Mouse (Mus musculus): ENCODE measurements around the gene Csf2ra.
"Not testable (repeated sequence)": the region's sequence is repeated elsewhere in the genome, so short reads cannot be mapped to it uniquely, and the experiment has no call there.

Csf2ra gene

DNA sequence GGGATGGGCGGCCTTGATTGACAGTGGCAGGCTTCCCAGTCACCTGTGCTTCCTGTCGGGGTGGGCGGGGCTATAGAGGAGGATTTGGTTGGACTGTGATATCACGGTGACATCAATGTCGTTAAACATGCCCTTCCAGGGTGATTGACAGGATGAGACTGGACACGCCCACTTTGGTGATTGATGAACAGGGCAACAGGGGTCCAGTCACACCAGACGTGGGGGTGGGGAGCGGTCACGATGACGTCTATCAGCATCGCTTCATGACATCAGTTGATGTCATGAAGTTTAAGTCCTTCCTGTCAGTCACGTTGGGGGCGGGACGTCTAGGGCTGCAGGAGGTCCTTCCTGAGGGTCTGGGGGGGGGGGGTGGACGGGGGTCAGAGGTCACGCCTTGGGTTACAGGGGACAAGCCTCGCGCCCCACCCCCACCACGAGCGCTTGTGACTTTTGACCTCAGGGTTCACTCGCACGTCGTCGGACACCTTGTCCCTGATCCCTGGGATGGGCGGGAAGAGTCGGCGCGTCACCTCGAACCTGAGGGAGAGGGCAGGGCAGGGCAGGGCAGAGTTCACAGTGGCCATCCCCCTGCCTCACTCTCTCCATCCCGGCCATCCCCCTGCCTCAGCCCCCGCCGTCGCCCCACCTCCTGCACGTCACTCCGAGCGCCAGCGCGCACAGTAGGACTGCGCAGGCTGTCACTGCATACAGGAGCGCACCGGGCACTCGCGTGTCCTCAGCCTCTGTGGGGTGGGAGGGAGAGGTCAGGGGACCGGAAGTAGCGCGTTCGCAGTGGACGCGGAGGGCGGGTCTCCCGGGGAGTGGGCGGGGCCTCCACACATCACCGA, 3.3 kb downstream of the Csf2ra start:
- peak in 1 of 2 experiments; percentile 28 for DNase-seq (ENCODE audit: low spot score in 2 of 2)

DNA sequence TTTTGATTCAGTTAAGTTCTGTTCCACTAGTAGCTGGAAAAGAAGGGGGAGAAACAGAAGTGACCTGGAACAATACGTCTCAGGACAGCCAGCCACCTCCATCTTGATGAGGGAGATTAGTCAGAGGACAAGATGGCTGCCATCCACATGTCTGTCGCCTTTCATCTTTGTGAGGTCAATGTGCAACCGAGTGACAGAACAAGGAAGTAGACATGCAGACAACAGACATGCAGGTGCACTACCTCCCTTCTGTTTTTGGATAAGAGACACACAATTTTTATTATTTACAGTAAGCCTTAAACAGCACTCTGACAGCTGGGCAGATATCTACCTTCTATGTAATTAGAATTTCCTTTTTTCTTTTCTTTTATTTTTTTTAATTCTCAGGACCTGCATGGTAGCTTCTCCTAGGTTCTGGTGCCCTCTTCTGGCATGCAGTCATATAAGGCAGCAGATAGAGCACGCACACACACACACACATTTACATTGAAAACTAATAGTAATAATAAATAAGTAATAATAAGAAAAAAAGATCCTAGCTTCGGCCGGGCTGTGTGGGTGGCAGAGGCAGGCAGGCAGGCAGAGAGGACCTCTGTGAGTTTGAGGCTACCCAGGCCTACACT, 4.4 kb downstream of the Csf2ra start:
- peak in 1 of 2 experiments; percentile 16 for DNase-seq (ENCODE audit: low spot score in 2 of 2)

DNA sequence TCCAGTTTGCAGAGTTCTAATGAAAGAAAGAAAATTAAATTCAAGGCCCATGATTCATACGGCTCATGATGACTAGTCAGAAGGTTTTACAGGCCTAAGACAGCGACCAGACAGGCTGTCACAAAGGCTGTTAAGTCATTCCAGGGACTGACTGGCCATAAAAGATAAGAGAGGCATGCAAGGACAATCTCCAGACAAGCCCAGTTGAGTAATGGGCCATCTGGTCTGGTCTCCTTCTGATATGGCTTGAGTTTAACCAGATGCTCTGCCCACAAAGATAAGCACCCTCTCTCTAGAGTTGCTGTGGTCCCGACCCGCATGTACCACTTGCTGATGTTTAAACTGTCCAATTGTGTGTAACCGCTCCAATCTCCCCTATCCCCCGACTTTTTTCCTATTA, 20.7 kb downstream of the Csf2ra start:
- not testable (repeated sequence) for DNase-seq (ENCODE audit: low spot score in 2 of 2)

DNA sequence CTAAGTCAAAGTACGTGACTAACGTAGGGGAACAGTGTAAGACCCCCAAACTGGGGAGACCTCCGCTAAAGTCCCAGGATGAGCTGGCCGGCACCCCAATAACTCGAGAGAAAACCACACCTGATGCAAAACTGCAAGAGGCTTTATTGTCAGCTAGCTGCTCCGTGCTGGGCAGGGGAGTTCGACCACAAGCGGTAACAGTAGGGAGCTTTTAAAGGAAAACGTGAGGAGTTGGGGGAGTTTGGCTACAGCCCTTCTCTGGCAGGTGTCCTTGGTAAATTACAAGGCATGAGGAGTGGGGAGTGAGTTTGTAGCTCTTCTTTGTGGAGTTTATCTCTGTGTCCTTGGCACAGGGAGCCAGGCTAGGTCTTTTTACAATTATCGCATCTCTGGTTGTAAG, 28.4 kb downstream of the Csf2ra start:
- peak; percentile 50 to 63 for DNase-seq (ENCODE audit: low spot score in 2 of 2)

DNA sequence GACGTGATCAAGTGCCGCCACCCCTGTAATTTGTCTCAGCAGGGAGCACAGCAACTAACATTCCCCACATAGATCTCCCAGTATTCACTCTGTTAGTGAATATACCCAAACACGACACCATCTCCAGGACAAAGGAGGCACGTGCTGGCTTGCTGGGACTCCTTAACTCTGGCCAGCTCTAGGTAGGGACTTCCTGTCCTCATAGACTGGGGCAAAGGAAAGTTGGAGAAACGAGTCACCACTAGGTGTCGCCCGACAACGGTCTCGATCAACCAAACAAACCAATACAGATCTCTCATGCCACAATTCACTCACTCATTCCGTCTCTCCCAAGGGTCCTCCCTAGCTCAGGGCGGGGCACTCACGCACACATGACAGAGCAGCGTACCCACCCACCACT, 28.9 kb downstream of the Csf2ra start:
- DNase-seq (ENCODE audit: low spot score in 2 of 2), result peak; percentile 87 to 93

DNA sequence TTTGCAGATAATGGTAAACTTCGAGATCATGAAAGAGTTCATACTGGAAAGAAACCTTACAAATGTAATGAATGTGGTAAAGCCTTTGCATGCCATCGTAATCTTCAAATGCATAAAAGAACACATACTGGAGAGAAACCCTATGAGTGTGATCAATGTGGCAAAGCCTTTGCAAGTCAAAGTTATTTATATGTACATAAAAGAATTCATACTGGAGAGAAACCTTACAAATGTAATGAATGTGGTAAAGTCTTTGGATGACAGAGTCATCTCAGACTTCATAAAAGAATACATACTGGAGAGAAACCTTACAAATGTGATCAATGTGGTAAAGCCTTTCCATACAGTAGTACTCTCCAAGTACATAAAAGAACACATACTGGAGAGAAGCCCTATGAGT, 44.6 kb downstream of the Csf2ra start, which contains the start of gene Gm6020:
Gm6020 (plus strand) TSS at position 301 of the 400 bp plus-strand sequence.
- not testable (repeated sequence) for DNase-seq (ENCODE audit: low spot score in 2 of 2)

DNA sequence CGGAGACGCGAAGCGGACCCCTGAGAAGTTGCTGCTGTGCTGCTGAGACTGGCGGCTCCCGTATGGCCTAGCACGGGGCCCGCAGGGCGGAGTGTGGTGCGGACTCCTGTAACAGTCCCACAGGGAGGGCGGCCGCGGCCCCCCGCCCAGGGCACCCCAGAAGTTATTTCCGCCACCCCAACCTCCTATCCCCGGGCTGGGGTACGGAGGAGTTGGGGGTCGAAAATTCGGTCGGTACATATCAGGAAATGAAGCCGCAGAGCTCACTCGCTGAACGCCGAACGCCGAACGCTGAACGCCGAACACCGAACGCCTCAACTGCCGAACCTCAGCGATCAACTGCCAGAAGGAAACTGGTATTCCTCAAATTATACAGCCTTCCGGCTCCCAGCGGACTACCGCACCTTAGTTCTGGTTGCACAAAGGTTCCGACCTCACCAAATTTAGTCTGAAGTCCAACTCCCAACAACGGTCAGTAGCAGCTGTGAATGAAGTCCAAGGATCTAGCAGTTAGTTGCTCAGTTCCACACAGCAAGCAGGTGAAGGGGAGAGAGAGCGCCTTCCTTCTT, 52.4 kb downstream of the Csf2ra start, which contains the start of gene Gm7102:
Gm7102 (minus strand) TSS at position 554 of the 569 bp plus-strand sequence.
- DNase-seq (ENCODE audit: low spot score in 2 of 2), result no peak
